Mouse (Mus musculus) forebrain, embryonic 16.5 days (tissue): ENCODE data around the gene Gm21972. TPM values are rescaled to one million over a fixed set of nuclear protein-coding genes. Genes with fewer than 3 reads are reported as not detected.

Experiments
- ATAC-seq: fragments of 200-750 bp; cut with Nextera tagmentation; 2 replicates; pipeline ENCODE4 v1.8.0; 2017; ENCODE audit warnings: mild to moderate bottlenecking, moderate library complexity
- H3K27ac ChIP-seq: fragments of 300-500 bp; sonication (generic); 2 replicates; pipeline ENCODE4 v1.5.1; 2014; ENCODE audit warnings: low read length, control low read depth
- H3K27me3 ChIP-seq: fragments of 300-500 bp; sonication (generic); replicated peaks from 2 replicates; pipeline ENCODE4 v1.6.1; 2014; ENCODE audit warnings: low read length; ENCODE audit not compliant: control insufficient read depth, insufficient read depth
- H3K36me3 ChIP-seq: fragments of 300-500 bp; sonication (generic); 2 replicates; pipeline ENCODE4 v1.6.1; 2014; ENCODE audit not compliant: control insufficient read depth, insufficient read depth
- H3K4me1 ChIP-seq: fragments of 300-500 bp; sonication (generic); replicated peaks from 2 replicates; pipeline ENCODE4 v1.6.1; 2014; ENCODE audit warnings: low read length; ENCODE audit not compliant: control insufficient read depth, insufficient read depth
- H3K4me2 ChIP-seq: fragments of 300-500 bp; sonication (generic); 2 replicates; pipeline ENCODE4 v1.6.1; 2014; ENCODE audit warnings: mild to moderate bottlenecking, low read length, control low read depth
- H3K4me3 ChIP-seq: fragments of 300-500 bp; sonication (generic); replicated peaks from 2 replicates; pipeline ENCODE4 v1.5.1; 2014; ENCODE audit warnings: mild to moderate bottlenecking, low read length, control low read depth
- H3K9ac ChIP-seq: fragments of 300-500 bp; sonication (generic); replicated peaks from 2 replicates; pipeline ENCODE4 v1.6.1; 2014; ENCODE audit warnings: low read depth, low read length, control low read depth
- H3K9me3 ChIP-seq: fragments of 300-500 bp; sonication (generic); 2 replicates; pipeline ENCODE4 v1.6.1; 2016; ENCODE audit warnings: low read length; ENCODE audit not compliant: control insufficient read depth
- WGBS: fragments of 180-500 bp; shearing (Covaris S2); extraction: QIAGEN DNeasy Blood & Tissue Kit; methylation state at CpG from one replicate; pipeline ENCODE4 v1.1.7; 2014; 5-methylcytosine and 5-hydroxymethylcytosine counted together
- polyA plus RNA-seq: library from polyadenylated mRNA; unstranded; fragments of >200 nt; fragmentation: Nextera tagmentation; extraction: Ambion mirVana; gene quantifications from 2 replicates; pipeline ENCODE4 v1.2.1, GENCODE M21; 2015

Gm21972 gene
- polyA plus RNA-seq = 0.50 TPM in 1 of 2 replicates, not detected in the other

DNA sequence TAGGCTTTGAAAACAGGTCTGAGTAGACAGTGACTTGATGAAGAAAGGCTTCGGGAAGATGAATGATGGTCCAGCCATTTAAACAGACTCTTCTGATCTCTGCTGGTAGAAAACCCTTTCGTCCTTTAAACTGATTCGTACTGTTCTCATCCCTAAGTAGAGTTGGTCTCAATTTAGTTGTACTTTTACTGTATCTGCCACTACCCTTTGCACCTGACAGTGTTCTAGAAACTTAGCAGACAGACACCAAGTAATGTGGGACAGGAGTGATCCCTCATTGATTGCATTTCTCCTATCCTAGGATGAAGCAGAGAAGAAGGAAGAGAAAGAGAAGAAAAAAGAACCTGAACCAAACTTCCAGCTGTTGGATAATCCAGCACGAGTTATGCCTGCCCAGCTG is at the start of gene Gm21972:
Gene Gm21972 (plus strand): TSS at position 301 of the 400 bp plus-strand sequence.
- ATAC-seq = no peak
- no peak within 1 kb of the TSS for H3K4me2 ChIP-seq
- no peaks in the 10 kb centered on the region for H3K4me1 ChIP-seq
- WGBS = 93% methylated on average over 4 of the region's 4 CpGs
- H3K4me3 ChIP-seq = no peak within 1 kb of the TSS
- no peaks in the 10 kb centered on the region for H3K27me3 ChIP-seq
- H3K36me3 ChIP-seq = peaks cover 31% of the 10 kb centered on the region
- no peak within 1 kb of the TSS for H3K27ac ChIP-seq
- no peak within 1 kb of the TSS for H3K9ac ChIP-seq
- H3K9me3 ChIP-seq = no peaks in the 10 kb centered on the region

DNA sequence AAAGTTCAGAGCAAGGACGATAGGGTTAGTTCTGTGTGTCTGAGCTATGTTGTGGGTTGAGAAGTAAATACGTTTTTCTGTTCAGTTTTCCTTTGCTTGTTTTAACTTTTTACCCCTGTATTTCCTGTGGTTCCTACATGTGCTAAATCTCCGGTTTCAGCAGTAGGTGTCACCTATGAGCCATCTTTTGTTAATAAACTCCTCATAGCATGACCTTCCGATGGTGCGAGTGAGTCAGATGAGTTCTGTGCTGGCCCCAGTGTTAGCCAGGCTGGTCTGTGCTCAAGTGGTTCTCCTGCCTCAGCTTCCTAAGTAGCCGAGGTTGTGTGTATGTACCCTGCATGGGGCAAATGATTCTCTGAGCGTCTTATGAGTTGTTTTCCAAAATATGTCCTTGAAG is 39.0 kb upstream of the Gm21972 start:
- 91% methylated on average over 7 of the region's 7 CpGs for WGBS
- no peak for ATAC-seq

DNA sequence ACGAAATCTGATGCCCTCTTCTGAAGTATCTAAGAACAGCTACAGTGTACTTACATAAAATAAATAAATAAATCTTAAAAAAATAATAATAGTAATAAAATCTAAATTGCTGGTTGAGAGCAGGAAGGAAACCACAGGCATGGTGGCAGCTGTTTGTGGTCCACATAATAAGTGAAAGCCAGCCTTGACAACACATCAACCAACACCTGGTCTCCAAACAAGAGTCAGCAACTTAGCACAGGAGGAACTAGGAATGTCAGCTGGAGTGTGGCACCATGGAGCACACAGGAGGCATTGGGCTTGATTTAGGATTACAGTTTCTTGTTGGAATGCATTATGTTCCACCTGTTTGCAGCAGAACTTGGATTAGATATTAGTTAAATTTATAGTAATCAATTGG is 28.4 kb upstream of the Gm21972 start:
- WGBS = 100% methylated on average over 1 of the region's 1 CpGs
- Histone ChIP-seq H3K9ac (no peak overlapping the region), H3K4me3 (no peak overlapping the region), H3K4me1 (no peaks in the 10 kb centered on the region), H3K27ac (no peak overlapping the region), H3K9me3 (no peaks in the 10 kb centered on the region), H3K36me3 (0 out of 2 replicates have a peak, but pooled peaks cover 2% of the 10 kb centered on the region), H3K4me2 (no peak overlapping the region), H3K27me3 (no peaks in the 10 kb centered on the region)
- ATAC-seq = no peak

More for the DNA sequence above, 39.0 kb upstream of the Gm21972 start:
- Histone ChIP-seq H3K4me2 (no peak overlapping the region), H3K27me3 (no peaks in the 10 kb centered on the region), H3K4me3 (no peak overlapping the region), H3K9ac (no peak overlapping the region), H3K4me1 (no peaks in the 10 kb centered on the region), H3K9me3 (no peaks in the 10 kb centered on the region), H3K36me3 (peaks cover 34% of the 10 kb centered on the region), H3K27ac (no peak overlapping the region)

DNA sequence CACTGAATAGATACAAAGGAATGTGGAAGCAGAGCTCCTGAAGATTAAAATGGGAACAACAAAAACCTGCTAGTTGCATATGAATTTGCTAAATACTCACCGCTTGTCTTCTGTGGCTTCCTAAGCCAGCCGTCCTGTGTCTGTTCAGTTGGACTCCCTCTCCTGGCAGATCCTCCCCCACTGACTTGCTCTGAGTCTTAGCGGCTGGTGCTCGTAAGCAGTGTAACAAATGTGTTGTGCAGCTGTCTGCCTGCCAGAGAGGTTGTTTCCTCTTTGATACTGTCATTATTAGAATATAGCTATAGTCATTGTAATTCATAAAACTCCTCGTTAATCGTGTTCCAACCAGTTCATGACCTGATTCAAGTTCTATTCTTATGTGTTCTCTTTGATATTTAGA is 21.7 kb upstream of the Gm21972 start, which contains the start of gene Htr2b:
Gene Htr2b (minus strand): TSS at position 192 of the 400 bp plus-strand sequence.
- H3K27me3 ChIP-seq = no peaks in the 10 kb centered on the region
- no peak within 1 kb of the TSS for H3K27ac ChIP-seq

DNA sequence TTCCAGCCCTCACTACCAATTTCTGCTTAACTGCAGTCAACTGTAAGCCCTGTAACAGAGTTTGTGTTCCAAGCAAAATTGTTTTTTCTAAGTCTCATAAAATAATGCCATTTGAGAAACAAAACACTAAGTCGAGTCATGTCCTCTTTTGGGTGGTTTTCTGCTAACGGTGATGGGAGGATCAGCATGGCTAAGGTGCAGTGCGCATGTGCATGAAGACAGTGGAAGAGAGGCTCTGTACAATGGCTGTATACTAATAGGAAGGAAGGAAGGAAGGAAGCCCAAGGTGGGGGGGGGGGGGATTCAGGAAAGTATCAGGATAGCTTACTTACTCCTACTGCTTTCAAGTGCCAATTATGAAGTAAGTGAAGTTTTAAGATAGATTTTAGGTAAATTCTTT is 19.3 kb upstream of the Gm21972 start:
- WGBS = 91% methylated on average over 3 of the region's 3 CpGs
- H3K4me1 ChIP-seq = 0 out of 2 replicates have a peak, but pooled peaks cover 4% of the 10 kb centered on the region
- H3K9me3 ChIP-seq = no peaks in the 10 kb centered on the region
- H3K4me2 ChIP-seq = no peak overlapping the region
- H3K4me3 ChIP-seq = no peak overlapping the region
- H3K27ac ChIP-seq = no peak overlapping the region
- no peak overlapping the region for H3K9ac ChIP-seq
- no peaks in the 10 kb centered on the region for H3K27me3 ChIP-seq
- ATAC-seq = no peak
- peaks cover 10% of the 10 kb centered on the region for H3K36me3 ChIP-seq

More for the DNA sequence above, 21.7 kb upstream of the Gm21972 start, which contains the start of gene Htr2b:
- Histone ChIP-seq H3K9ac (no peak within 1 kb of the TSS), H3K4me2 (no peak within 1 kb of the TSS), H3K9me3 (no peaks in the 10 kb centered on the region), H3K36me3 (0 out of 2 replicates have a peak, but pooled peaks cover 2% of the 10 kb centered on the region), H3K4me1 (0 out of 2 replicates have a peak, but pooled peaks cover 4% of the 10 kb centered on the region), H3K4me3 (no peak within 1 kb of the TSS)
- no peak for ATAC-seq
- WGBS = 34% methylated on average over 6 of the region's 6 CpGs

DNA sequence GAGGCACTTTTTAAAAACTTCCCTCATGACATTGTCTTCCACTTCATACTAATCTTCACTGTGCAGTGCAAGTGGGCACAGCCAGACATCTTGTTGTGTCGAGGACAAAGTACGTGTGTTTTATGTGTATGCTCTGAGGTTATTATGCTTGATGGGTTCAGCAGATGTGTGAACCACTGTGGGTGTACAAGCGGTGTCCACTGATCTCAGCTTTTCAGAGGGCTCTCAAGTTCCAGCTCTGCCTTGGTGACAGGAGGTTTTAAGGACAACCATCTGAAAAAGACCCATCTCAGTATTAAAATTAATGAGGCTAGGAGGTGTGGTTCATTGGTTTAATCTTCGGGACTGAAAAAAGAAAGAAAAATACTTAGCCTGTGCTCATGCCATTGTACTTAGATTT is 13.9 kb upstream of the Gm21972 start:
- no peaks in the 10 kb centered on the region for H3K27me3 ChIP-seq
- no peak overlapping the region for H3K9ac ChIP-seq
- H3K36me3 ChIP-seq = peaks cover 10% of the 10 kb centered on the region
- no peak overlapping the region for H3K4me3 ChIP-seq
- no peak overlapping the region for H3K27ac ChIP-seq
- no peaks in the 10 kb centered on the region for H3K9me3 ChIP-seq
- ATAC-seq = no peak
- no peaks in the 10 kb centered on the region for H3K4me1 ChIP-seq
- 91% methylated on average over 4 of the region's 4 CpGs for WGBS
- H3K4me2 ChIP-seq = no peak overlapping the region

DNA sequence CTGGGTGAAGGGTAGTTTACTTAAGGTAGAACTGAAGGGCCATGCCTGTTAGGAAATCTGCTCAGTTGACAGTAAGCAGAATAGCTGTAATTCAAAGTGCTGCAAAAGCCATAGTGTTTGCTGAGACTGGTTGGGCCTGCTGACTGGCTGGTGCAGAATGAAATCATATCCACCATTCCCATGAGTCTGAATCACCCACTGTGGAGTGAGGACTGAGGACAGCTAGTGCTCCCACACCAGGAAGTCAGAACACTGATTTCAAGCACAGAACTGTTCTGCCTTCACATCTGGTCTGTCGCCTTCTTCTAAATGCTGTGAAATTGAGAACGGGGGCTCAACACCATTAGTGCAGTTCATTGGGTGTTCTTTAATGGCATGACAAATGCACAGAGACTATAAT is 7.4 kb upstream of the Gm21972 start:
- Histone ChIP-seq H3K4me3 (no peak overlapping the region), H3K36me3 (peaks cover 20% of the 10 kb centered on the region), H3K4me1 (no peaks in the 10 kb centered on the region), H3K27ac (no peak overlapping the region), H3K27me3 (no peaks in the 10 kb centered on the region), H3K9ac (no peak overlapping the region), H3K4me2 (no peak overlapping the region), H3K9me3 (no peaks in the 10 kb centered on the region)
- ATAC-seq = no peak
- 95% methylated on average over 2 of the region's 2 CpGs for WGBS

DNA sequence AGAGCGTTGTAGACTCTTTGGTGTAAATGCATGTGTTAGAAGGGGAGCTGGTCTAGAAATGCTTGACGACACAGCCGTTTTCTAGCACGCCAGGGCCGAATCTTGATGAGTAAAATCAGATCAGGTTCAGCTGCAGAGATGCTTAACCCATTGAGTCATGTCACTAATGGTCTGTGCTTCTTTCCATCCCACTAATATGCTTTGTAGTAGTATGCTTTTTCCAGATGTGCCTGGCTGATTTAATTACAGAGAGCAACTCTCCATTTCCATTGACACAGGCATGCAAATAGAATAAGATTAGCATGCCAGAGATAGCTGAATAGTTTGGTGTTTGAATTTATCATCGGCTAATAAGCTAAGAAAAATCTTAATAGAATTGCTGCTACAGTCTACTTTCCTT is 1.9 kb downstream of the Gm21972 start:
- H3K27me3 ChIP-seq = no peaks in the 10 kb centered on the region
- ATAC-seq = no peak
- H3K4me3 ChIP-seq = no peak overlapping the region
- H3K4me2 ChIP-seq = no peak overlapping the region
- no peak overlapping the region for H3K27ac ChIP-seq
- no peaks in the 10 kb centered on the region for H3K9me3 ChIP-seq
- WGBS = 90% methylated on average over 6 of the region's 6 CpGs
- peaks cover 22% of the 10 kb centered on the region for H3K36me3 ChIP-seq
- no peaks in the 10 kb centered on the region for H3K4me1 ChIP-seq
- H3K9ac ChIP-seq = no peak overlapping the region

DNA sequence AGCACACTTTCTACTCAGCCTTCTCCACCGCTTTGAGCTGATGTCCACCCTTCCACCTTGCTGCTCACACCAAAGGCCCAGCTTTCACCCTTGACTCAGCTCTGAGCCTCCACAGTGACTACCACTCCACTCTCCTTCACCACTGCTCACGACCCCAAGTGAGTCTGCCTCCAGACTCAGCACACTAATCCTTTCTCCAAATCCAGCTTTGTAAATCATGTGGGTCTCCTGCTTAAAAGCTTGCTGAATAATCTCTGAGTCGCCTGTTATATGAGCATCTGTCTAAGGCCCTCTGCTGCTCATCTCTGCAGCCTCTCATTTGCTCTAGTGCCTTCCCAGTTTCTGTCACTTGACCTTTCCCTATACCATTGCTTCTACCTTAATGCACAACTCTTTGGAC is 7.6 kb downstream of the Gm21972 start:
- Histone ChIP-seq H3K4me1 (no peaks in the 10 kb centered on the region), H3K9ac (no peak overlapping the region), H3K9me3 (no peaks in the 10 kb centered on the region), H3K4me3 (no peak overlapping the region), H3K4me2 (no peak overlapping the region), H3K36me3 (peaks cover 12% of the 10 kb centered on the region), H3K27me3 (no peaks in the 10 kb centered on the region), H3K27ac (no peak overlapping the region)
- 90% methylated on average over 3 of the region's 3 CpGs for WGBS
- ATAC-seq = no peak

DNA sequence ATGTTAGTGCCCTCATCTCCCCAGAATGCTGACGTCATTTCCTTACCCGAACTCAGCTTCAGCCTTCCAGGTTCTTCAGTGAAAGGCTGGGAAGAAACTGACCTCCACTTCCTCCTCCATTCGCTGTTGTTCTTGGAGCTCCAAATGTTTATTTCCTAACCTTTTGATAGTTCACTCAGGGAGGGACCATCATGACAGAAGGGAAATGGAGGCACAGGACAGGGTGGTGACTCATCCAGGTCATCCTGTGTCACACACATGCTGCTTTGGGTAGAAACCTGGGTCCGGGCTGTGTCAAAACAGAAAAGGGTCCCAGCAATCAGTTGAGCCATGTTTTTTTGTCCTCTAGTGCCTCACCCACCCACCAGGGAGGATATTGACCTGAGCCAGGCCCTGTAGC is 9.7 kb downstream of the Gm21972 start:
- WGBS = 88% methylated on average over 4 of the region's 4 CpGs

More for the DNA sequence above, 9.7 kb downstream of the Gm21972 start:
- Histone ChIP-seq H3K27ac (no peak overlapping the region), H3K9me3 (no peaks in the 10 kb centered on the region), H3K36me3 (peaks cover 4% of the 10 kb centered on the region; the same call in 1 of the 2 replicates), H3K4me2 (no peak overlapping the region), H3K9ac (no peak overlapping the region), H3K27me3 (no peaks in the 10 kb centered on the region), H3K4me3 (no peak overlapping the region), H3K4me1 (no peaks in the 10 kb centered on the region)
- no peak for ATAC-seq
